Mouse (Mus musculus): ENCODE results near the gene Fthl17f.
A peak's percentile ranks its signal among the peaks of the same experiment; 100 is the strongest.
"Not testable (repeated sequence)": the region's sequence is repeated elsewhere in the genome, so short reads cannot be mapped to it uniquely, and the experiment has no call there.

Fthl17f gene

GRCm38 (mm10) chrX:9062715-9063114, at the start of gene Fthl17f:
Gene Fthl17f (plus strand): TSS chrX:9063015.
- not testable (repeated sequence) for DNase-seq (ENCODE audit: low read depth, low spot score)

- no peak for DNase-seq (ENCODE audit: low read depth, low spot score)
These were observed 46.7 kb upstream of the Fthl17f start for GRCm38 (mm10) chrX:9016079-9016478.

- DNase-seq (ENCODE audit: low read depth, low spot score): no peak
These were observed 43.3 kb upstream of the Fthl17f start for GRCm38 (mm10) chrX:9019481-9019880.

- not testable (repeated sequence) for DNase-seq (ENCODE audit: low read depth, low spot score)
These were observed 29.6 kb upstream of the Fthl17f start, which contains the start of gene Fthl17e for GRCm38 (mm10) chrX:9033193-9033592. Gene Fthl17e (plus strand): TSS chrX:9033493.

- not testable (repeated sequence) for DNase-seq (ENCODE audit: low read depth, low spot score)
These were observed 21.2 kb upstream of the Fthl17f start for GRCm38 (mm10) chrX:9041611-9042010.

- peak; percentile 58 for DNase-seq (ENCODE audit: low read depth, low spot score)
These were observed 1.9 kb upstream of the Fthl17f start for GRCm38 (mm10) chrX:9060952-9061351.

- DNase-seq (ENCODE audit: low read depth, low spot score): no peak
These were observed 714 bp upstream of the Fthl17f start for GRCm38 (mm10) chrX:9062101-9062500.

- peak; percentile 56 for DNase-seq (ENCODE audit: low read depth, low spot score)
These were observed 14.9 kb downstream of the Fthl17f start for GRCm38 (mm10) chrX:9077699-9078098.

- not testable (repeated sequence) for DNase-seq (ENCODE audit: low read depth, low spot score)
These were observed 32.3 kb downstream of the Fthl17f start for GRCm38 (mm10) chrX:9095066-9095465.

GRCm38 (mm10) chrX:9104262-9104661, 41.4 kb downstream of the Fthl17f start, which contains the start of gene 4930402K13Rik:
Gene 4930402K13Rik (plus strand): TSS chrX:9104562.
- no peak for DNase-seq (ENCODE audit: low read depth, low spot score)

GRCm38 (mm10) chrX:9110381-9110780, 47.6 kb downstream of the Fthl17f start:
- no peak for DNase-seq (ENCODE audit: low read depth, low spot score)

All from 3T3-L1 (cell line).